Mouse (Mus musculus) gastrocnemius, adult 2 months (tissue): Measurements from ENCODE around the gene Nav3. TPM values are rescaled to one million over a fixed set of nuclear protein-coding genes. Genes with fewer than 3 reads are reported as not detected.

Experiments used
- DNase-seq: peaks from one replicate; pipeline ENCODE4 v3.0.0; 2022
- H3K27ac ChIP-seq: fragments of 200-600 bp; 2 replicates; pipeline ENCODE4 v1.8.1; 2022; ENCODE audit warnings: mild to moderate bottlenecking
- H3K4me3 ChIP-seq: fragments of 200-600 bp; 2 replicates; pipeline ENCODE4 v1.8.1; 2022; ENCODE audit warnings: mild to moderate bottlenecking, moderate library complexity
- CTCF ChIP-seq: fragments of 200-600 bp; IDR thresholded peaks from 2 replicates; pipeline ENCODE4 v1.8.1; 2022; ENCODE audit warnings: antibody characterized with exemption, mild to moderate bottlenecking, moderate library complexity
- intact Hi-C: fragments of 180-260 bp; cut with DNase I; formaldehyde crosslinking; loops from one replicate; pipeline ENCODE4 v1.15.1; 2025
- total RNA-seq, 2 experiments: library from RNA; stranded (reverse); gene quantifications; 2 replicates each; pipeline ENCODE4 v1.2.3; 2021

The Nav3 gene
- total RNA-seq, 2 experiments from 2014 or later: 1.5 to 2.1 TPM

GRCm38 (mm10) chr10:109974177-109974576, 481.8 kb downstream of the Nav3 start:
- Histone ChIP-seq H3K4me3 (no peak overlapping the region), H3K27ac (no peak overlapping the region)
- intact Hi-C loops: no loop called here
- no peak for TF ChIP-seq CTCF
- DNase-seq: no peak

GRCm38 (mm10) chr10:109973483-109973882, 482.5 kb downstream of the Nav3 start:
- DNase-seq: no peak
- TF ChIP-seq CTCF: no peak
- intact Hi-C loops: no loop called here
- Histone ChIP-seq H3K4me3 (no peak overlapping the region), H3K27ac (no peak overlapping the region)

- no peak for DNase-seq
- TF ChIP-seq CTCF: no peak
- Histone ChIP-seq H3K27ac (no peak overlapping the region), H3K4me3 (no peak overlapping the region)
- intact Hi-C loops: no loop called here
These were observed 505.7 kb downstream of the Nav3 start for GRCm38 (mm10) chr10:109950296-109950695.

DNA sequence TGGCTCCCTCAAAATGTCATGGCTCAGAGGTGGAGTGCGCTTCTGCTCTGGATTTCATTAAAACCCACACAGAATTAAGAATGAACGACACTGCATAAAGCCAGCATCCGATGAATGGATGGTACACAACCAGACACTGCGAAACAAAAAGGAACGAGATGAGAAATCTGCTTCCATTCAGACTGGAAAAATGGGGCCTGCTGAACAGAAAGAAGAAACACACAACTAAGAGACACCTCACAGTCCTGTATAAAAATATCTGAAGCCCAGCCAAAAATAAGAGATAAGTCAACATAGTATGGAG, 526.7 kb downstream of the Nav3 start:
- intact Hi-C loops: no loop called here
- Histone ChIP-seq H3K27ac (peak overlapping the region; percentile 59), H3K4me3 (no peak overlapping the region)
- no peak for DNase-seq
- TF ChIP-seq CTCF: no peak

- DNase-seq: peak; percentile 25
- Histone ChIP-seq H3K4me3 (peak overlapping the region; percentile 5; the same call in 1 of the 2 replicates), H3K27ac (peak overlapping the region; percentile 59)
- intact Hi-C loops: no loop called here
- no peak for TF ChIP-seq CTCF
These were observed 527.3 kb downstream of the Nav3 start for GRCm38 (mm10) chr10:109928547-109929318.

- no peak overlapping the region for H3K27ac ChIP-seq
- TF ChIP-seq CTCF: no peak
- H3K4me3 ChIP-seq: no peak overlapping the region
- intact Hi-C loops: no loop called here
- DNase-seq: no peak
These were observed 529.9 kb downstream of the Nav3 start for GRCm38 (mm10) chr10:109926149-109926548.

- TF ChIP-seq CTCF: no peak
- Histone ChIP-seq H3K4me3 (no peak overlapping the region), H3K27ac (no peak overlapping the region)
- DNase-seq: no peak
- intact Hi-C loops: no loop called here
These were observed 531.9 kb downstream of the Nav3 start for GRCm38 (mm10) chr10:109924136-109924535.

DNA sequence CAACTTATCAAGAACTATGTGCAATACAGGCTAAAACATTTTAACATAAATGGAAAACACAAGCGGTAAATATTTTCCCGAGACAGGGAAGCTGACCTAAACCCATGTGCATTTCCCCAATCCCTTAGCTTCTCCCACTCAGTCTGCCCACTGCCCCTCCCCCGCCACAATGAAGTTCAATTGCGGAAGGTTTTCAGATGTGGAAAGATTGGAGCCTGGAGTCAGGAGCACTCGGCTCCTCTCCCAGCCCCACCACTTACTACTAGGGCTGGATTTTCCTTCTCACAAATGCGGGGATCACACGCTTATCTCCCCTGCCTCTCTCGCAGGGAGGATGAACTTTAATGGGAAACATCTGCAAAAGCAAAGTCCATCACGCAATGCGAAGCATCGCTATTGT, 534.6 kb downstream of the Nav3 start:
- DNase-seq: peak; percentile 44

GRCm38 (mm10) chr10:109920607-109921187, 535.3 kb downstream of the Nav3 start:
- Histone ChIP-seq H3K4me3 (peak overlapping the region; percentile 65), H3K27ac (peak overlapping the region; percentile 50; the same call in 1 of the 2 replicates)
- peak; percentile 68 for DNase-seq
- intact Hi-C loops: loop anchor here (1.0 kb wide), 1 partner anchor 165 kb away; no protein-coding TSS in a partner anchor
- peak; percentile 99 for TF ChIP-seq CTCF

More for the DNA sequence above, 534.6 kb downstream of the Nav3 start:
- peak overlapping the region; percentile 50; the same call in 1 of the 2 replicates for H3K27ac ChIP-seq
- peak overlapping the region; percentile 65 for H3K4me3 ChIP-seq
- intact Hi-C loops: no loop called here
- TF ChIP-seq CTCF: no peak

GRCm38 (mm10) chr10:109919515-109919914, 536.5 kb downstream of the Nav3 start:
- Histone ChIP-seq H3K4me3 (no peak overlapping the region), H3K27ac (no peak overlapping the region)
- no peak for DNase-seq
- intact Hi-C loops: no loop called here
- peak; percentile 23; the same call in 1 of the 2 replicates for TF ChIP-seq CTCF

DNA sequence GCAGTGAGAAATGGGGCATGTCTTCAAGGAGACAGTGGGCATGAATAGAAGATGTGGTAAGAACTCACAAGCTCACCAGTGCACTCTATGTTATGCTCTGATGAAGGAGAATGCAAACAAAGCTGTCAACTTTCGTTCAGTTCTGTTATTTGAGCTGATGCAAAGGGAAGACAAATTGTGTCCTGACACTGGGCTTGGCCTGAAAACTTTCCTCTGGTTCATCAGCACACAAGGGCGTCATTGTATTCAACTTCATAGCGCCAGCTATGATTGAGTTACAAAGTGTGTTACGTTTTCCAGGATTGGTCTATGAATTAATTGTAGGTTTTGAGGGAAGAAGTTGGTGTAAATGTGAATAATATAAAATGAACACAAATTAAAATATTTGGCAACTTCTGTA, 548.8 kb downstream of the Nav3 start:
- TF ChIP-seq CTCF: no peak
- intact Hi-C loops: no loop called here
- no peak overlapping the region for H3K27ac ChIP-seq
- H3K4me3 ChIP-seq: no peak overlapping the region
- DNase-seq: no peak

GRCm38 (mm10) chr10:109906413-109906785, 549.6 kb downstream of the Nav3 start:
- intact Hi-C loops: no loop called here
- H3K4me3 ChIP-seq: no peak overlapping the region
- no peak overlapping the region for H3K27ac ChIP-seq
- no peak for TF ChIP-seq CTCF
- no peak for DNase-seq

GRCm38 (mm10) chr10:109905649-109906412, 550.2 kb downstream of the Nav3 start:
- Histone ChIP-seq H3K4me3 (no peak overlapping the region), H3K27ac (no peak overlapping the region)
- DNase-seq: no peak
- no peak for TF ChIP-seq CTCF
- intact Hi-C loops: no loop called here
